7 mouse cellular contexts compared by ENCODE assay signal in the genomic region with DNA sequence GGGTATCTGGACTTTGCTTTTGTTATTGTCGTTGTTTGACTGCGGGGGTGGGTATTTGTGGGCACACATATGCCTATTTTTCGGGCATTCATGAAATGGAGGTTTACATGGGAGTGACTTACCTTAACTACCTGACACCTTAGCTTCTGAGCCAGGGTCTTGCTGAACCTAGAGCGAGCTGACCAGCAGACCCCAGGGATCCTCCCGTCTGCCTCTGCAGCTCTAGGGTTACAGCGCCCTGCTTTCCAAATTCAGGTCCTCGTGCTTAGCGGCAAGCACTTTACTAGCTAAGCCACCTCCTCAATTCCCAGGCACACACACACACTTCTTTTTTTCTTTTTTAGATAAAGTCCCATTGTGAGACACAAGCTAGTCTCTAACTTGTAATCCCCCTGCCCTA. TPM values are rescaled to one million over a fixed set of nuclear protein-coding genes. Genes with fewer than 3 reads are reported as not detected.
"Had no signal": no experiment of that assay in that cellular context is flagged by ENCODE, and none has a peak within 500 bp of the region (broad histone marks: within the 10 kb centered on the region; RNA-seq: fewer than 3 reads in every experiment).

No protein-coding gene starts in this region.

- H3K36me3 ChIP-seq: midbrain, embryonic 13.5 days; neural tube, embryonic 12.5 days; stomach, embryonic 15.5 days had no signal

- H3K27me3 ChIP-seq: midbrain, embryonic 13.5 days; neural tube, embryonic 12.5 days; stomach, embryonic 15.5 days had no signal

- H3K4me1 ChIP-seq: midbrain, embryonic 13.5 days; neural tube, embryonic 12.5 days had no signal

- H3K4me3 ChIP-seq: midbrain, embryonic 13.5 days; neural tube, embryonic 12.5 days; stomach, embryonic 15.5 days had no signal

- H3K9me3 ChIP-seq: midbrain, embryonic 13.5 days; neural tube, embryonic 12.5 days; stomach, embryonic 15.5 days had no signal

- H3K9ac ChIP-seq: liver, embryonic 14.5 days; midbrain, embryonic 13.5 days; neural tube, embryonic 12.5 days; stomach, embryonic 15.5 days had no signal

- H3K27ac ChIP-seq: layer of hippocampus, adult 2 months; liver, embryonic 14.5 days; midbrain, embryonic 13.5 days; neural tube, embryonic 12.5 days; stomach, embryonic 15.5 days had no signal

- H3K4me2 ChIP-seq: midbrain, embryonic 13.5 days had no signal

- ATAC-seq: hindbrain, embryonic 16.5 days had no signal

RNA-seq across cellular contexts. Expression of a gene that starts 36.0 kb away (rescaled TPM):
- polyA plus RNA-seq: testis, adult 2 months had no signal

RNA-seq across cellular contexts. Expression of a gene that starts 36.0 kb away (rescaled TPM):
- polyA plus RNA-seq: midbrain, embryonic 13.5 days had no signal
